Mouse (Mus musculus) heart, embryonic 12.5 days (tissue): ENCODE measurements around the gene Golt1b. TPM values are rescaled to one million over a fixed set of nuclear protein-coding genes. Genes with fewer than 3 reads are reported as not detected.

Experiments used
- ATAC-seq: fragments of 200-750 bp; cut with Nextera tagmentation; 2 replicates; pipeline ENCODE4 v1.8.0; 2017; ENCODE audit warnings: moderate TSS enrichment, moderate library complexity; ENCODE audit not compliant: insufficient number of reproducible peaks, low FRiP score
- H3K27ac ChIP-seq: fragments of 300-500 bp; sonication (generic); 2 replicates; pipeline ENCODE4 v1.5.1; 2016; ENCODE audit warnings: mild to moderate bottlenecking, moderate library complexity; ENCODE audit not compliant: poor library complexity, severe bottlenecking
- H3K27me3 ChIP-seq: fragments of 300-500 bp; sonication (generic); replicated peaks from 2 replicates; pipeline ENCODE4 v1.6.1; 2016; ENCODE audit warnings: mild to moderate bottlenecking, moderate library complexity
- H3K36me3 ChIP-seq: fragments of 300-500 bp; sonication (generic); 2 replicates; pipeline ENCODE4 v1.6.1; 2016; ENCODE audit warnings: mild to moderate bottlenecking, moderate library complexity
- H3K4me1 ChIP-seq: fragments of 300-500 bp; sonication (generic); replicated peaks from 2 replicates; pipeline ENCODE4 v1.6.1; 2016; ENCODE audit warnings: mild to moderate bottlenecking
- H3K4me2 ChIP-seq: fragments of 300-500 bp; sonication (generic); 2 replicates; pipeline ENCODE4 v1.6.1; 2016; ENCODE audit warnings: mild to moderate bottlenecking, moderate library complexity
- H3K4me3 ChIP-seq: fragments of 300-500 bp; sonication (generic); 2 replicates; pipeline ENCODE4 v1.5.1; 2016; ENCODE audit warnings: mild to moderate bottlenecking
- H3K9ac ChIP-seq: fragments of 300-500 bp; sonication (generic); 2 replicates; pipeline ENCODE4 v1.6.1; 2016; ENCODE audit warnings: mild to moderate bottlenecking, moderate library complexity
- H3K9me3 ChIP-seq: fragments of 300-500 bp; sonication (generic); replicated peaks from 2 replicates; pipeline ENCODE4 v1.6.1; 2016; ENCODE audit warnings: mild to moderate bottlenecking, moderate library complexity
- WGBS: fragments of 180-500 bp; shearing (Covaris S2); methylation state at CpG from one replicate; pipeline ENCODE4 v1.1.7; 2016; 5-methylcytosine and 5-hydroxymethylcytosine counted together
- polyA plus RNA-seq: library from polyadenylated mRNA; unstranded; fragments of >200 nt; fragmentation: Nextera tagmentation; extraction: Ambion mirVana; gene quantifications from 2 replicates; pipeline ENCODE4 v1.2.1, GENCODE M21; 2016

The Golt1b gene
- polyA plus RNA-seq, 1 experiment from 2014 or later: 89.9 TPM

DNA sequence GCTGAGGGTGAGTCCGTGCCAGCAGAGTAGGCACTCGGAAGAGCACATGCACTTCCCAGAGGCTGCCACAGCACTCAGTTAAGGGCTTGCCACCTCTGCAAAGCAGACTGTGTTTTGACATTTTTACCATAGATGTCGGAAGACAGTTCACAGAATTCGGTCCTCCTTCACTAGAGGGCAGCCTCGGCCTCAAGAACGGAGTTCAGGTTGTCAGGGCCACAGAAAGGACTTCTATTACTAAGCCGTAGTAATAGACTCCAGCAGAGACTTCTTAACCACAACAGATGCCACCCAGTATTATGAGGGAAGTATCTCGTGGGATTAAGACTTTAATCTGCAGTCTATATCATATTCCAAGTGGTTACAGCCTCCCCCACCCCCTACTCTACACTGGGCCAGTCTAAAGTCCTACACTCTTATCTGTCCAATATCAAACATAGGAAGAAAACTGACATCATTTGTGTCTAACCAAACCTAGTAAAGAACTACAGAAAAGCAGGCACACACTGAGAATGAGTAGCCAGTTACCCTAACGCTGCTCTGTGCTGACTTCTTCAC is 23.9 kb upstream of the Golt1b start:
- no peaks in the 10 kb centered on the region for H3K9me3 ChIP-seq
- H3K9ac ChIP-seq: no peak overlapping the region
- H3K4me1 ChIP-seq: no peaks in the 10 kb centered on the region
- H3K36me3 ChIP-seq: peaks cover 85% of the 10 kb centered on the region
- WGBS: 72% methylated on average over 9 of the region's 9 CpGs
- no peak overlapping the region for H3K4me2 ChIP-seq
- no peak for ATAC-seq
- no peaks in the 10 kb centered on the region for H3K27me3 ChIP-seq
- H3K4me3 ChIP-seq: no peak overlapping the region
- H3K27ac ChIP-seq: no peak overlapping the region

DNA sequence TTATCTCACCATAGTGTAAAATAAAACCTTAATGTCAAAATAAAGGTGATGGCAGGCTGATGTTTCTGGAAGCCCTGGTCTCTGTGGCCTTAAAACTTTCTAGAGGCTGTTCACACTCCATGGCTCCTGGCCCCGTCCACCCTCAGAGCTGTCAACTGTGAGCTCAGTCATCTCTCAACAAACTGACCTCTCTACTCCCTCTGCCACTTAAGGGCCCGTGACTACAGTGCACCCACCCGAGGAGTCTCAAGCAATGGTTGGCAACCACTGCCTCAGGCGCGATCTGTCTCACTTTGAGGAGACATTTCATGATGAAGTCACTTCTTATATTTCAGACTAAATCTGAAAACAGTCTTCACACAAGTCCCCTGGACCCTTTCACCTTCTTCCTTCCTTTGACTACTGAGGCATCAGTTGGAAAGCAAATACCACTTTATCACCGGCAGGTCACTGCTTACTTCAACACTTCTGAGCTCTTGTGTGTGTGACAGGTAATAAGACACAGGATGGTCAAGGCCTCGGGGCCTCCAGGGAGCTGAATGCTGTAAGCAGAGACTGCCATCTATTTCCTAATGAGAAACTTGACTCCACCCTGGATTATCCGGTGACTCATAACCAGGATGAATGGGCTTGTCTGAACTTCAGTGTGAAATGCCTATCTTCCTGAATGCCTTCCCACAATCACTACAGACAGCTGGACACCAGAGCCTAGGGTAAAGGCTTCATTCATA is 21.1 kb upstream of the Golt1b start:
- H3K4me1 ChIP-seq: no peaks in the 10 kb centered on the region
- H3K9me3 ChIP-seq: no peaks in the 10 kb centered on the region
- ATAC-seq: no peak
- H3K27me3 ChIP-seq: no peaks in the 10 kb centered on the region
- H3K4me2 ChIP-seq: no peak overlapping the region
- no peak overlapping the region for H3K4me3 ChIP-seq
- no peak overlapping the region for H3K27ac ChIP-seq
- peaks cover 78% of the 10 kb centered on the region for H3K36me3 ChIP-seq
- no peak overlapping the region for H3K9ac ChIP-seq
- WGBS: 73% methylated on average over 8 of the region's 8 CpGs

DNA sequence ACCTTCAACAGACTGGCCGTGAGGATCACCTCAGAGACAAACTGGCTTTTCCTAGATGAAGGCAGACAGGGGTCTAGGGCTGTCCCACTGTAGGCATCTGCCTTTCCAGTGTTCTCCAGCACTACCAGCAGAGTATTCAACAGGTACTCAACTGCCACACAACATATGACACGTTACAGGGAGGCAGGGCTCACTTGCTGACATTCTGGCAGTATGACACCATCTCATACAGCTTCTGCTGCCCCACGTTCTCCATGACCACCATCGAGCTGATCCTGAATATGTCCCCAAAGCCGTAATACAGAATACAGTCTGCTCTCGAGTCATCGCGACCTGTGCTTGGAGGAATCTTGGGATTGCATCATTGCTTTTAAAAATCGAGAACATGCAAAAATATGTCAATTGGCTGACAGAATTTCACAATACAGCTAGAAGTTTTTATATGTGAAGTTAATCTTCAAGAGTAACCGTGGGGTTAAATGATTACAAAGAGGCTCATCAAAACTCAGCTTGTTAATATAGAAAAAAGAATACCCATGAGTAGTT is 20.5 kb upstream of the Golt1b start:
- 84% methylated on average over 10 of the region's 10 CpGs for WGBS
- H3K4me2 ChIP-seq: no peak overlapping the region
- H3K9me3 ChIP-seq: no peaks in the 10 kb centered on the region
- no peak overlapping the region for H3K9ac ChIP-seq
- H3K27me3 ChIP-seq: no peaks in the 10 kb centered on the region
- no peak for ATAC-seq
- H3K4me3 ChIP-seq: no peak overlapping the region
- no peak overlapping the region for H3K27ac ChIP-seq
- H3K4me1 ChIP-seq: no peaks in the 10 kb centered on the region
- H3K36me3 ChIP-seq: peaks cover 77% of the 10 kb centered on the region

DNA sequence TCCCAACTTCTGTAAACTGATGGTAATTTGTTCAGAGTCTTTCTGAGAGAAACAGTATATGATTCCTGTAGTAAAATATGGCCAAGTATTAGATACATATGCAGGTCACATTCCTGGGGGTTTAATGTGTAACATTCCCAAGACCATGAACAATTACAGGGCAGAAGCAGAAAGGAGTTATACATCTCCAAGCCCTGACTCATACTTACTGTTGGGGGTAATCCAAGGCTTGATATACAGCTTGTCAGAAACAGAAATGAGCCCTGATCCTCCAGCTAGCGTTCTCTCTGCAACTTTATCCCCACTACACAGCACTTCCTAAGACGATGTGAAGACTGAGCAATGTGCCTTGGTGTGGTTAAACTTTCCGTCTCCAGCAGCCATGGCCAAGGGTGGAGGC is 19.5 kb upstream of the Golt1b start:
- peaks cover 78% of the 10 kb centered on the region for H3K36me3 ChIP-seq
- 87% methylated on average over 3 of the region's 3 CpGs for WGBS

DNA sequence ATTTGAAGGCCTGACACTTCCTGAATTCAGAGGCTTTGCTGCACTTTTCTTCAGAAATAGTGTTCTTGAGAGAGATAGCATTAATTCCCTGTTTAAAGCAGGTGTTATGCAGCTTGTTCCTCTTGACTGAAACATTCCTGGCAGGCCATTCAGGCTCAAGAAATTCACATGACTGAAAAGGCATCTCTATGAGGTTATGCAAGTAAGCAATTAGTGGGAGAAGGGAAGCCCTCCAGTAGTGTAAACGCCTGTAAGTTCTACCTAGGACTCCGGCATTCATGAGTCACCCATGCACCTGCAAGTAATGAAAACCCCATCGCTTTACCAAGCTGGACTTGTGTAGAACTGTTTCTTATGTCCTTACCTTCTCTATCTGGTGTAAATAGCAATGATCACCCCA is 17.5 kb upstream of the Golt1b start:
- Histone ChIP-seq H3K27me3 (no peaks in the 10 kb centered on the region), H3K36me3 (peaks cover 76% of the 10 kb centered on the region), H3K27ac (no peak overlapping the region), H3K4me3 (no peak overlapping the region), H3K9me3 (no peaks in the 10 kb centered on the region), H3K4me2 (no peak overlapping the region), H3K4me1 (no peaks in the 10 kb centered on the region), H3K9ac (no peak overlapping the region)
- WGBS: 91% methylated on average over 3 of the region's 3 CpGs
- no peak for ATAC-seq

More for the DNA sequence above, 19.5 kb upstream of the Golt1b start:
- H3K4me3 ChIP-seq: no peak overlapping the region
- H3K27ac ChIP-seq: no peak overlapping the region
- H3K9me3 ChIP-seq: no peaks in the 10 kb centered on the region
- no peaks in the 10 kb centered on the region for H3K4me1 ChIP-seq
- no peak overlapping the region for H3K4me2 ChIP-seq
- no peak overlapping the region for H3K9ac ChIP-seq
- no peaks in the 10 kb centered on the region for H3K27me3 ChIP-seq
- ATAC-seq: no peak

DNA sequence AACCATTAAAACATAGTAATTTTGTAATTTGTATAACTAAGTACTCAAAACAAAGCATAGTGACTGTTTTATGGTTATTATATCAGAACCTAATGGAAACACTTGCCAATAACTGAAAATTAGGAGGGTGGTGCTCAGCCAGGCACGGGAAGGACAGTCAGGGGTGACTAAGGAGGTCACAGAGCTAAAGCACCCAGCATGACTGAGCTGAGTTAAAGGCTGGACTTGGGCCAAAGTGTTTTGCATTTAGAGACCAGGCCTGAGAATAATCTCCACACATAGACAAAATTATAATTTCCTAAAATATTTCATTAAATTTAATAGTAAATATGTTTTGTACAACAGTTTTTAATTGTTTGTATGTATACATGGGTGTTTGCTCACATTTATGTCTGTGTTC is 9.9 kb upstream of the Golt1b start:
- peaks cover 45% of the 10 kb centered on the region for H3K36me3 ChIP-seq
- no peaks in the 10 kb centered on the region for H3K27me3 ChIP-seq
- no peak overlapping the region for H3K4me3 ChIP-seq
- H3K4me1 ChIP-seq: no peaks in the 10 kb centered on the region
- H3K9ac ChIP-seq: no peak overlapping the region
- H3K9me3 ChIP-seq: no peaks in the 10 kb centered on the region
- ATAC-seq: no peak
- H3K4me2 ChIP-seq: no peak overlapping the region
- WGBS: 81% methylated on average over 1 of the region's 1 CpGs
- no peak overlapping the region for H3K27ac ChIP-seq

DNA sequence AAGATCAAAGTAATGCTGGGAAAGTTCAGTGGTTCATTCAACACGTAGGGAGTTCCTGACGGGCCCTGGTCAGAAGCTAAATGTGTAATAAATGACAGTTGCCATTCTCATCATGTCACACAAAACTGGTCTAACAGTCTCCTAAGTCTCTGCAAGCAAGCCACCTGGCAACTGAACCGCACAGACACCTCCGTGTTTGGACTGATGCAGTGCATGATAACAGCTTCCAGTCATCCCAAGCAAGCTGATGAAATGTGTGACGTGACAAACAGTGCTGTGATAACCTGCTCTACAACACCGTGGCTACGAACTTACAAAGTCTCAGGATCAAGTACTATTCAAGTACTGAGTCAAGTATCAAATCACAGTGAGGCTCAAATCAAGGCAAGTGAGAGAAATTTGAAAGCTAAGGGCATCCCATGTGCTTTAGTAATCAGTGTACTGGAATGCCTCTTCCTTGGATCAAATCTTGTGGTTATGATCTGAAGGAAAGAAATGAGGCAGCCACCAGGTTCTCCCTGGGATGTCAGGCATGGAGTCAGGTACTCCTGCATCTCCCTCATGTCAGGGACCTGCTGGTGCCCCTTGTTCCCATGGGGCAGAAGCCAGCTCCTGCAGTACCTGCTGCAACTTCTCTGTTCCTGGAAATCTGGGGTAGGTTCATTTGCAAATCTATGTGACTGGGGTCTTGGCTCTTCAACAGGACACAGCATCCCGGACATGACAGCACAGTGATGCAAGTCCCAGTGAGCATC is 8.3 kb upstream of the Golt1b start:
- Histone ChIP-seq H3K4me3 (no peak overlapping the region), H3K27ac (no peak overlapping the region), H3K9me3 (no peaks in the 10 kb centered on the region), H3K4me2 (no peak overlapping the region), H3K9ac (no peak overlapping the region), H3K27me3 (no peaks in the 10 kb centered on the region), H3K4me1 (no peaks in the 10 kb centered on the region), H3K36me3 (peaks cover 33% of the 10 kb centered on the region)
- no peak for ATAC-seq
- 80% methylated on average over 8 of the region's 8 CpGs for WGBS

DNA sequence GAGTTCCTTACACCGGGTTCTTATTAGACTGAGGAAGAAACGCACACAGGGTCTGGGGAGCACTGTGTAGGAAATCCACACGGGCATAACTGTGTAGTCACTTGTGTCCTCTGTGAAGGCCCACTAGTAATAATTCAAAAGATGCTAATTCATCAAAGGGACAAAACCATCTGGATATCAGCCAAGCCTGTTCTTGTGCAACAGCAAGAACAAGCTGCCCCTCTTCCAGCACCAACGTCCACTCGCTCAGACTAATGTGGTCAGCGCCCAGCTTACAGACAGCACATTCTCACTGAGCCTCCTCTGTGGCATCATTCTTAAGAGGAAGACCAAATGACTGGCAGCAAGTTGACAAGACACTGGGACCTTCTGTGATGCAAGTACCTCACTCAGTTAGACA is 7.1 kb upstream of the Golt1b start:
- no peak overlapping the region for H3K27ac ChIP-seq
- no peak for ATAC-seq
- peaks cover 23% of the 10 kb centered on the region for H3K36me3 ChIP-seq
- H3K27me3 ChIP-seq: no peaks in the 10 kb centered on the region
- no peaks in the 10 kb centered on the region for H3K9me3 ChIP-seq
- 85% methylated on average over 6 of the region's 6 CpGs for WGBS
- H3K4me2 ChIP-seq: no peak overlapping the region
- no peak overlapping the region for H3K4me3 ChIP-seq
- H3K9ac ChIP-seq: no peak overlapping the region
- H3K4me1 ChIP-seq: no peaks in the 10 kb centered on the region

DNA sequence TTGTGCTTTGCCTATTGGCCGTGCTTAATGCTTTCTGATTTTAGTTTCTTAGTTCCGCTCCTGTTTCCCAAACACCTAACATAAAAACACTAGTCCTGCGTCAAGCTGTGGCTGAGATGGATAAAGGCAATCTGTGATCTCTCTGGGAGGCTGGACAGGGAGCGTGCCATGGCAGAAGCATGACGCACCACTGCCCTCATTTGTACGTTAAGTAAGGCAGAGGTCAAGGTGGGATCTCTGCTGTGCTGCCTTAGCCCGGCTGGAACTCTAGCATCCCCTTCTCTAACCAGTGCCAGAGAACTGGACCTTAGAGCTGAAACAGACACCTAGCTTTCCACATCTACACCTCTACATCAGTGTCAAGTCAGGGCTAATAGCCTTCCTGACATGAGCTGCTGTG is 5.4 kb upstream of the Golt1b start:
- Histone ChIP-seq H3K4me2 (no peak overlapping the region), H3K36me3 (peaks cover 7% of the 10 kb centered on the region; the same call in 1 of the 2 replicates), H3K4me1 (peaks cover 4% of the 10 kb centered on the region), H3K4me3 (no peak overlapping the region), H3K27ac (no peak overlapping the region), H3K27me3 (no peaks in the 10 kb centered on the region), H3K9ac (no peak overlapping the region), H3K9me3 (no peaks in the 10 kb centered on the region)
- no peak for ATAC-seq
- WGBS: 90% methylated on average over 7 of the region's 7 CpGs

DNA sequence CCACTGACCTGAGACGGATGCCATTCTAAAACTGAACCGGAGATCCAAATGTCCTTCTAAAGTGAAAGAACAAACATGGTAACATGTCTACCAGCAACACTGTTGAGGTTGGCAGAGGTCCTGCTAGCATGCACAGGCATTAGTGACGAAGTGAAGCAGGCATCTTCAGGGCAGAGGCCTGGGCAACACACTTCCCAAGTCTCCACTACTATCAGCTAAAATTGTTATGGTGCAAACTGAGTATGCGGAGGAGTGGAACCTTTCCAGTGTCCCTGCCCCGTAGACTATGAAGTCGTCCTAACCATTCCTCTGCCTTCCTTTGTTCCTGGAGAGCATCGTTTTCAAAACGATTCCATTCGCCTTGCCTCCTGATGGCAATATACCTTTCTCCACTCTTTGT is 2.5 kb upstream of the Golt1b start:
- Histone ChIP-seq H3K36me3 (no peaks in the 10 kb centered on the region), H3K27me3 (no peaks in the 10 kb centered on the region), H3K4me1 (peaks cover 17% of the 10 kb centered on the region), H3K4me2 (no peak overlapping the region), H3K4me3 (no peak overlapping the region), H3K27ac (no peak overlapping the region), H3K9me3 (no peaks in the 10 kb centered on the region), H3K9ac (no peak overlapping the region)
- ATAC-seq: no peak
- WGBS: 86% methylated on average over 9 of the region's 9 CpGs

DNA sequence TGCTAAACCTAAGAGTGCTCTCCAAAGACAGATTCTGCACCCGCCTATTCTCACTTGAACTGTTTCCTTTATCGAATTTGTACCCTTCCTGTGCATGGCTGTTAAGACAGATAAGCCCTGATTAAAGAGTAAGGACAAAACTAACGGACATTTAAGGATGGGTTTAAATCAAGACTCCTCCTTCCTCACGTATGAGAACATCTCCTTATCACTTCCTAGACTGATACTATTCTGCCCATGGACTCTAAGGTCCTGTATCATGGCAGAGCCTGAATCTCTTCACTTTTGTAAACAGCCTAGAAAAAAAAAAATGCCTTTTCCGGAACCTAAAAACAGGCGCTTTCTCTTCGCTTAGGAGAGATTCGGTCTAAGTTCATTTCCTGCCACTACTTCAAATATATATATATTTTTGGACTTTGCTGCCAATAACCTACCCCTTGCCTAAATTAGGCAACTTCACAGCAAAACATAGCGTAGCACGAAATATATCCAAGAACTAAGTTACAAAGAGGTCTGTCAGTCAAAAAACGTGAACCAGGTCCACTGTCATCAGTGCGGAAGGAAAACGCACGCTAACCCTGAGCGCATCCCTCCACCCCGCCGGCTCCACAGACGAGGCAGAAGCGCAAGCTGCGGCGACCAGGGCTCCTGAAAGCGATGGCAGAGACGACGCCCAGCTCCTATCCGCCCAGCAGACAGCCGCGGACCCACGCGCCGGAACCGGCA is 573 bp upstream of the Golt1b start:
- no peaks in the 10 kb centered on the region for H3K27me3 ChIP-seq
- peak overlapping the region; percentile 78 for H3K9ac ChIP-seq
- peaks cover 21% of the 10 kb centered on the region for H3K4me1 ChIP-seq
- no peaks in the 10 kb centered on the region for H3K9me3 ChIP-seq
- no peaks in the 10 kb centered on the region for H3K36me3 ChIP-seq
- no peak overlapping the region for H3K27ac ChIP-seq
- H3K4me3 ChIP-seq: peak overlapping the region; percentile 98
- WGBS: 3% methylated on average over 31 of the region's 31 CpGs
- peak; percentile 66 for ATAC-seq
- peak overlapping the region; percentile 69 for H3K4me2 ChIP-seq
